Mouse (Mus musculus): ENCODE measurements around the gene Stat4. TPM values are rescaled to one million over a fixed set of nuclear protein-coding genes. Genes with fewer than 3 reads are reported as not detected.

Stat4 gene
- polyA plus RNA-seq, 1 experiment from 2014 or later: 0.46 TPM

GRCm38 (mm10) chr1:52131787-52132377, 144.9 kb downstream of the Stat4 start:
- ATAC-seq (ENCODE audit: low FRiP score, low TSS enrichment) (no peak), DNase-seq (ENCODE audit: low spot score) (no peak)
- Histone ChIP-seq H3K9me3 (ENCODE audit: control insufficient read depth, low read length) (no peaks in the 10 kb centered on the region), H3K4me2 (replicated peaks; ENCODE audit: low read depth) (no peak overlapping the region), H3K4me1 (replicated peaks; ENCODE audit: control insufficient read depth, insufficient read depth) (no peaks in the 10 kb centered on the region), H3K4me3 (ENCODE audit: low read depth, low read length) (no peak overlapping the region), H3K27ac (replicated peaks) (no peak overlapping the region), H3K9ac (ENCODE audit: low read length) (no peak overlapping the region), H3K36me3 (ENCODE audit: control insufficient read depth, insufficient read depth, low read length) (peaks cover 15% of the 10 kb centered on the region; the same call in 1 of the 2 replicates), H3K27me3 (ENCODE audit: control insufficient read depth, insufficient read depth, low read length) (no peaks in the 10 kb centered on the region)
- WGBS: 76% methylated on average over 11 of the region's 11 CpGs
- peak; percentile 33 for TF ChIP-seq CTCF (IDR thresholded peaks at IDR 0.05; ENCODE audit: low read depth)
- no peak for TF ChIP-seq EP300 (optimal IDR thresholded peaks at IDR 0.05)

DNA sequence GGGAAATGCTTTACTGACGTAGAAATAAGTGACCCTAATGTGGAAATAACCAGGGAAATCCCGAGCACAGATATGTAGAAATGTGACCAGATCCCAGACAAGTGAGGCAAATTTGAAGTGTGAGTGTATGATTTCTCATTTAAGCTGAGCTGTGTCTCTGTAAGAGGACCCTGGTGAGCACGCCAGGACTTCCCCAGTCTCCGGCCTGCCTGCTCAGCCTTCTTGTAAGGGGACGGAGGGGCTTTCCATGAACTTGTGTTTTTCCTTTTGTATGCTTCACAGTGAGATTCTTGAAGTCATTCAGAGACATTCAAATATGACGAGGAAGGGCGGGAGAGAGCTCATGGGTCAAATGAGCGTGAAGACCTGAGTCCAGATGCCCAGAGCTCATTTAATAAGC, 146.3 kb downstream of the Stat4 start:
- H3K4me2 ChIP-seq (replicated peaks; ENCODE audit: low read depth): no peak overlapping the region
- no peak for TF ChIP-seq CTCF (IDR thresholded peaks at IDR 0.05; ENCODE audit: low read depth)
- no peak for TF ChIP-seq EP300 (optimal IDR thresholded peaks at IDR 0.05)
- no peak overlapping the region for H3K9ac ChIP-seq (ENCODE audit: low read length)
- no peaks in the 10 kb centered on the region for H3K27me3 ChIP-seq (ENCODE audit: control insufficient read depth, insufficient read depth, low read length)
- H3K4me3 ChIP-seq (ENCODE audit: low read depth, low read length): no peak overlapping the region
- no peak overlapping the region for H3K27ac ChIP-seq (replicated peaks)
- no peak for ATAC-seq (ENCODE audit: low FRiP score, low TSS enrichment)
- DNase-seq (ENCODE audit: low spot score): no peak
- peaks cover 18% of the 10 kb centered on the region; the same call in 1 of the 2 replicates for H3K36me3 ChIP-seq (ENCODE audit: control insufficient read depth, insufficient read depth, low read length)
- WGBS: 93% methylated on average over 8 of the region's 8 CpGs
- H3K9me3 ChIP-seq (ENCODE audit: control insufficient read depth, low read length): no peaks in the 10 kb centered on the region
- H3K4me1 ChIP-seq (replicated peaks; ENCODE audit: control insufficient read depth, insufficient read depth): no peaks in the 10 kb centered on the region

DNA sequence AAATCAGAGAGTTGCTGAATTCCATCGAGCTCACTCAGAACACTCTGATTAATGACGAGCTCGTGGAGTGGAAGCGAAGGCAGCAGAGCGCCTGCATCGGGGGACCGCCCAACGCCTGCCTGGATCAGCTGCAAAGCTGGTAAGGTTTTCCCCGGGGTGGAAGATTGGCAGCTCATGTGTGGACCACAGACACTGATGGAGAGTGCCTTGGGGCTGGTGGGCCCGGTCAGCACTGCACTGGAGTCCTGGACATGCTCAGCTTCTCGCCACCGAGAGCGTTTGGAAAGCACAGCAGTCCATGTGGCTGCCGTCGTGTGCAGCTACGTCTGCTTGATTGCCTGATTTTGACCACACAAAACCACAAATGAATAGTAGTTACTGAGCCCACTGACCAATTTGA, 150.3 kb downstream of the Stat4 start:
- no peak for TF ChIP-seq CTCF (IDR thresholded peaks at IDR 0.05; ENCODE audit: low read depth)
- peaks cover 29% of the 10 kb centered on the region; the same call in 1 of the 2 replicates for H3K36me3 ChIP-seq (ENCODE audit: control insufficient read depth, insufficient read depth, low read length)
- H3K27ac ChIP-seq (replicated peaks): no peak overlapping the region
- no peak for ATAC-seq (ENCODE audit: low FRiP score, low TSS enrichment)
- no peak for DNase-seq (ENCODE audit: low spot score)
- no peaks in the 10 kb centered on the region for H3K9me3 ChIP-seq (ENCODE audit: control insufficient read depth, low read length)
- H3K4me3 ChIP-seq (ENCODE audit: low read depth, low read length): no peak overlapping the region
- no peaks in the 10 kb centered on the region for H3K4me1 ChIP-seq (replicated peaks; ENCODE audit: control insufficient read depth, insufficient read depth)
- H3K4me2 ChIP-seq (replicated peaks; ENCODE audit: low read depth): no peak overlapping the region
- 75% methylated on average over 16 of the region's 16 CpGs for WGBS
- no peaks in the 10 kb centered on the region for H3K27me3 ChIP-seq (ENCODE audit: control insufficient read depth, insufficient read depth, low read length)
- H3K9ac ChIP-seq (ENCODE audit: low read length): no peak overlapping the region

DNA sequence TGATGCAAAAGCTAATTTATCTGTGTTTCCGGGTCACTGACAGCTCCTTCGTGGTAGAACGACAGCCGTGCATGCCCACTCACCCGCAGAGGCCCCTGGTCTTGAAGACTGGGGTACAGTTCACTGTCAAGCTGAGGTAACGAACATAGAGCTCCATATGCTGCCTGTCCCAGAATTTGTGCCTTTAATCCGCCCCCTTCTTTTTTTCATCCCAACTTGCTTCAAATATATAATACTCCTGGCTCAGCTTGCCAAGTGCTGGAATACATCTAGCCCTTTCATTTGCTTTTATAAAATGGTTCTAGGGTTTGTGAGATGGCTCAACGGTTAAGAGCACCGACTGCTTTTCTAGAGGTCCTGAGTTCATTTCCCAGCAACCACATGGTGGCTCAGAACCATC, 153.6 kb downstream of the Stat4 start:
- Histone ChIP-seq H3K36me3 (ENCODE audit: control insufficient read depth, insufficient read depth, low read length) (peaks cover 18% of the 10 kb centered on the region; the same call in 1 of the 2 replicates), H3K27ac (replicated peaks) (no peak overlapping the region), H3K9me3 (ENCODE audit: control insufficient read depth, low read length) (no peaks in the 10 kb centered on the region), H3K9ac (ENCODE audit: low read length) (no peak overlapping the region), H3K27me3 (ENCODE audit: control insufficient read depth, insufficient read depth, low read length) (no peaks in the 10 kb centered on the region), H3K4me3 (ENCODE audit: low read depth, low read length) (no peak overlapping the region), H3K4me1 (replicated peaks; ENCODE audit: control insufficient read depth, insufficient read depth) (no peaks in the 10 kb centered on the region), H3K4me2 (replicated peaks; ENCODE audit: low read depth) (no peak overlapping the region)
- WGBS: 88% methylated on average over 9 of the region's 9 CpGs
- TF ChIP-seq EP300 (optimal IDR thresholded peaks at IDR 0.05): no peak
- no peak for TF ChIP-seq CTCF (IDR thresholded peaks at IDR 0.05; ENCODE audit: low read depth)
- ATAC-seq (ENCODE audit: low FRiP score, low TSS enrichment) (no peak), DNase-seq (ENCODE audit: low spot score) (no peak)

DNA sequence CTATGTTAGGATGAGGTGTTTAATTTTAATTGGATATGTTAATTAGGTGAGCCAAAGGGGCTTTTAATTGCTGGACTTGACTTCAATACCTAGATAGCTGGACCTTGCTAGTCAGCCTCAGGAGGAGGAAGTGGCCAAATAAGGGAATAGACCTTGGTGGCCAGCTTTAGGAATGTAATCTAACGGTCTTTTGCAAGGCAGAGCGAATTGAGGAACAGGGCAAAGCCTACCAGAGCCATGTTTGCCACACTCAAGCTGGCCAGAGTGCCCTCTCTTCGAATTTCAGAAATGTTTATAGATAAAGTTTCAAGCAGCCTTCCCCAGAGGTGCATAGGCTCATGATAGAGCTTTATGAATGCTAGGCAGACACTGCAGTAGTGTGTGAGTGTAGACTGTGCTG, 154.5 kb downstream of the Stat4 start:
- Histone ChIP-seq H3K4me2 (replicated peaks; ENCODE audit: low read depth) (no peak overlapping the region), H3K4me1 (replicated peaks; ENCODE audit: control insufficient read depth, insufficient read depth) (no peaks in the 10 kb centered on the region), H3K27me3 (ENCODE audit: control insufficient read depth, insufficient read depth, low read length) (no peaks in the 10 kb centered on the region), H3K9ac (ENCODE audit: low read length) (no peak overlapping the region), H3K9me3 (ENCODE audit: control insufficient read depth, low read length) (no peaks in the 10 kb centered on the region), H3K27ac (replicated peaks) (no peak overlapping the region), H3K36me3 (ENCODE audit: control insufficient read depth, insufficient read depth, low read length) (peaks cover 18% of the 10 kb centered on the region; the same call in 1 of the 2 replicates), H3K4me3 (ENCODE audit: low read depth, low read length) (no peak overlapping the region)
- DNase-seq (ENCODE audit: low spot score): no peak
- ATAC-seq (ENCODE audit: low FRiP score, low TSS enrichment): no peak
- 41% methylated on average over 3 of the region's 3 CpGs for WGBS
- TF ChIP-seq CTCF (IDR thresholded peaks at IDR 0.05; ENCODE audit: low read depth) (no peak), EP300 (optimal IDR thresholded peaks at IDR 0.05) (no peak)

- H3K4me3 ChIP-seq (ENCODE audit: low read depth, low read length): no peak overlapping the region
- DNase-seq (ENCODE audit: low spot score) (no peak), ATAC-seq (ENCODE audit: low FRiP score, low TSS enrichment) (peak; percentile 55)
- peaks cover 18% of the 10 kb centered on the region; the same call in 1 of the 2 replicates for H3K36me3 ChIP-seq (ENCODE audit: control insufficient read depth, insufficient read depth, low read length)
- no peak overlapping the region for H3K9ac ChIP-seq (ENCODE audit: low read length)
- TF ChIP-seq EP300 (optimal IDR thresholded peaks at IDR 0.05) (no peak), CTCF (IDR thresholded peaks at IDR 0.05; ENCODE audit: low read depth) (no peak)
- WGBS: 60% methylated on average over 4 of the region's 4 CpGs
- no peaks in the 10 kb centered on the region for H3K9me3 ChIP-seq (ENCODE audit: control insufficient read depth, low read length)
- H3K27ac ChIP-seq (replicated peaks): no peak overlapping the region
- H3K4me1 ChIP-seq (replicated peaks; ENCODE audit: control insufficient read depth, insufficient read depth): no peaks in the 10 kb centered on the region
- H3K4me2 ChIP-seq (replicated peaks; ENCODE audit: low read depth): no peak overlapping the region
- no peaks in the 10 kb centered on the region for H3K27me3 ChIP-seq (ENCODE audit: control insufficient read depth, insufficient read depth, low read length)
Measured at GRCm38 (mm10) chr1:52142117-52142516, 155.2 kb downstream of the Stat4 start.

Data from stomach, postnatal 0 days (tissue).